Mouse (Mus musculus) brain, embryonic 18.5 days (tissue): Measurements from ENCODE around the gene Plrg1.

Experiments
- DNase-seq: peaks from one replicate; pipeline ENCODE4 v3.0.0-alpha.2; 2012; ENCODE audit warnings: low read depth, low spot score

The Plrg1 gene

DNA sequence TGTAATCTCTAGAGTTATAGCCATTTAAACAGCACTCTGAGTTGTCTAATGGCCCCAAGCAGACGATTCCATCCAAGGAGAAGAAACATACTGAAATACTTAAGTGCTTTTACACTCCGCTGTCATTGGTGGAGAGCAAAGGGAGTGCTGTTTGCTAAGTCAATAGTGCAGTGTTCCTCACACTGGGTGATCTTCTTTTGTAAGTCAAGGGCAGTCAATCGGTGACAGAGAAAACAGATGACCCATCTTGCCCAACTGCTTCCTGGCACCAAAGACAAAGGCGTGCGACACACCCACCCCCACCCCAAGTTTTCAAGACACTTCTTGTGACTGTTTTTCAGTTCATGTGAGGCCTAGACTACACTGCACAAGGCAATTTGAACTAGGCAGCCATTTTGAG, 3.2 kb upstream of the Plrg1 start:
- DNase-seq = no peak

DNA sequence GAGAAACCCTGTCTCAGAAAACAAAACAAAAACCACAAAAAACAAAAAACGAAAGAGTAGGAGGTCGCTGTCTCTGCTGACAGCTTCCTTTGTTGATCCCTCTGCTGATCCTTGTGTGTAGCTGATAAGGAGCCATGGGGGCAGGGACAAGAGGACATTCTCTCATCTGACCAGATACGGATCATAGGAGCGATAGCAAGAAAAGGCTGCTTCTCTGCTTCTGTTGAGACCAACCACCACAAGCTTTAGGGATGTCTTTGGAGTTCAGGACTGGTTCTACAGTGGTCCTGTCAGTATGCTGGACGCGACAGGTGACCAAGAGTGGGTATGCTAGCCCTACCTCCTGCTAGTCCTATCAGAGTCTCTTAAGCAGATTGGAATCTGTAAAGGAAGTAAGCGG, 2.2 kb upstream of the Plrg1 start:
- DNase-seq = no peak

DNA sequence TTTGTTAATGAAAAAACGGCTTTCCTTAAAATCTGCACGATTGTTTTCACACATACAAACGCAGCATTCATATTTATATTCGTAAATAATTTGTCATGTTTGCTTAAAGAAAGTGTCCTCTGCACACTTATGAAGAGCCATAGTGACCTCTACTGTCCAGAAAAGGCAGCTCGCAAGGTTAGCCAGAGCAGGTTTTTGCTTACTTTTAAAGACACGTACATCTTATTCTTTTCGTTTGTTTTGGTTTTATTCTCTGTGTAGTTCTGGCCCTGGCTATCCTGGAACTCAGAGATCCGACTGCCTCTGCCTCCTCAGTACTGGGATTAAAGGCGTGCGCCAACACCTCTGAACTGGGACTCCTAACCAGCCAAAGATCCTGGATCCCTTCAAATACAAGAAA, 1.6 kb upstream of the Plrg1 start:
- DNase-seq = peak; percentile 18

DNA sequence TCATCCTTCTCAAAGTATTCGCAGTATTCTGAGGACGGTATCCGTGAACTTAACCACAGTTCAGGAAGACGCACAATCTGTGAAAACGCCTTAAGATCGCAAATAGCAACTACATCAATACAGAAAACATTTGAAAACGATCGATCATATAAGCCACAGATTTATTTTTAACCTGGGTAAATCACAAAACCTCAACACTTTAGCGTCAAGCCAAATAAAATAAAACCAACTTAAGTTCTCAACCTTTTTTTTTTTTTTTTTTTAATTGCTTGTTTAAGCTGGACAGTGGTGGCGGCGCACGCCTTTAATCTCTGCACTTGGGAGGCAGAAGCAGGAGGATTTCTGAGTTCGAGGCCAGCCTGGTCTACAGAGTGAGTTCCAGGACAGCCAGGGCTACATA, 563 bp upstream of the Plrg1 start:
- no peak for DNase-seq

DNA sequence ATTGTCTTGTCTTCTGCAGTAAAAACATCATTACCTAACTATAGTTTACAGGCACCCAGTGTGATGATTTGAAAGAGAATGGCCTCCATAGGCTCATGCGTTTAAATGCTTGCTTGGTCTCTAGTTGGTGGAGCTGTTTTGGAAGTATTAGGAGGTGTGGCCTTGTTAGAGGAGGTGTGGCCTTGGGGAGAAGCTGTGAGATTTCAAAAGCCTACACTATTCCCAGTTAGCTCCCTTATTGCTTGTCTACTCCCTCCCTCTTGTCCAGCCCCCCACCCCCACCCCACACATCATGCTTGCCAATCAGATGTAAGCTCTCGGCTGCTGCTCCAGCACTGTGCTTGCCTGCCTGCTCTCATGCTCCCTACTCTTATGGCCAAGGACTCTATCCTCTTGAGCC, 1.7 kb downstream of the Plrg1 start:
- no peak for DNase-seq

DNA sequence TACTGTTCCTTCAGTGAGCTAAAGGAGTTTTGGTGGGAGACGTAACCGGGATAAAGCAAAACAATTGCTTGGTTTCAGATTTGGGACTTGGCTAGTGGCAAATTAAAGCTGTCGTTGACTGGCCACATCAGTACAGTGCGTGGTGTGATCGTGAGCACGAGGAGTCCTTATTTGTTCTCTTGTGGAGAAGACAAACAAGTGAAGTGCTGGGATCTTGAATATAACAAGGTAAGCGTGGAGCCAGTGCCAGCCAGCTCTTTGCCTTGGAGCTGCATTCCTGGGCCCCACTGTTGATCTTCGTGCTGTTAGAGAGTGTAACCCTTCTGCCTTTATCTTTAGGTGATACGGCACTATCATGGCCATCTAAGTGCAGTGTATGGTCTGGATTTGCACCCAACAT, 12.6 kb downstream of the Plrg1 start:
- no peak for DNase-seq

DNA sequence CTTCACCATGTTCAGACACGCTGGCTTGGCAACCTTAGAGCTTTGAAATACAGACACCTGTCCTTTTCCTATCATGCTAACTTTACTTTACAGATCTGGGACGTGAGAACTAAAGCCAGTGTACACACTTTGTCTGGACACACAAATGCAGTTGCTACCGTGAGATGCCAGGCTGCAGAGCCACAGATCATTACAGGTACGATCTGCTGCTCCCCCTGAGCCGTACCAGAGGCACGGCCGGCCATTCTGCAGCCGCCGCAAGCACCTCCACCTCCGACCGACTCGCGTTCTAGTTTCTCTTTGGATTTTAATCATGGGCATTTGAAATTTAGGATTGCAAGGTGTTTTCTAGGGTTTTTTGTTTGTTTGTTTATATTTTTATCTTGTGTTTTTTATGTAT, 13.5 kb downstream of the Plrg1 start:
- DNase-seq = no peak

DNA sequence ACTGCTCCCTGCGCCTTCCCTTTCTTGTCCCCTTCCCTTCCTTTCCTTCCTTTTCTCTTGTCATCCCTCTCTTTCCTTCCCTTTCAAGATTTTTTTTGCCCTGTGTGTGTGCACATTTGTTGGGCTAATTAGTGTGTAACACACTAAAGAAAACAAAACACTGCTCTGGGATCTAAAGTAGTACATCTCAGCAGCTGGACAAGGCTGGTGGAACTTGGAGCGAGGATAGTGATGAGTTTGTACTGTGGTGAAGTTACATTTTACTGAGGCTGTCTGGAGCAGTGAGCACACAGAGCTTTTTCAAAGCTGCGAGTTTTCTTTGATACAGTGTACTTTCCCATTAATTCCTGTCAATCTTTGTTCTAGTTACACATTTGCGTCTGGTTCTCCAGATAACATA, 14.9 kb downstream of the Plrg1 start:
- DNase-seq = no peak

DNA sequence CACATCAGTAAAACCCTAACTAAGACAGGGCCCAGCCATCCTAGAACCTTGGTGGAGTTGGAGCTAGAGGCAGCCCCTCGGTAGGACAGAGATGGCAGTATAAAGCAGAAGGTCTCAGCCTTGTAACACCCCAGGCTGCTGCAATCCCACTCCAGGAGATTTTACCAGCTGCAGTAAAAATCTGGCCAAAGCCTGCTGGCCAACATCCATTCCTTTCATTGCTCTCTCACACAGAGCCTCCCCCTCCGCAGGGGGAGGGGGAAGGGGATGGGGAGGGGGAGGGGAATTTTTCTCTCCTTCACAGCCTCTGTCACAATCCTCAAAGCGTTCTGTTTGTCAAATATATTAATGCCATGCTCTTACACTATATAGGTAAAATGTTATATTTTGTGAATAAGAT, 21.2 kb downstream of the Plrg1 start:
- DNase-seq = no peak

DNA sequence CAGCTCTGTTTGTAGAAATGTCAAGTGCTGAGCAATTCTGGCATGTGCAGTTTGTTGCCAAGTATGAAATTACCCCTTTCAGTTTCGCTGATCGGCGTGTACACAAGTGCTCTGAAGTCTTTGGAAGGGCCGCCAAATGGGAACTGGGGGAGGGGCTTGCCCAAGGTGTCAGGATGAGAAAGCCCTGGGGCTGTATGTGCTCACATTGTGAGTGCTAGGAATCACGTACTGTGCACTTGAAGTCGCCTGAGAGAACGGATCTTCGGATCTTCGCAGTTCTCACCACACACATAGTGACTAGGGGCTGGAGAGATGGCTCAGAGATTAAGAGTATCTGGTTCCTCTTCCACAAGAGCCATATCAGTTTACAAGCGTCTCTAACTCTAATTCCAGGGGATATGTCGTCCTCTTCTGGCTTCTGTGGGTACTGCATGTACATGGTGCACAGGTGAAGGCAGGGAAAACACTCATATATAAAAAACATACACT, 25.3 kb downstream of the Plrg1 start:
- DNase-seq = no peak

DNA sequence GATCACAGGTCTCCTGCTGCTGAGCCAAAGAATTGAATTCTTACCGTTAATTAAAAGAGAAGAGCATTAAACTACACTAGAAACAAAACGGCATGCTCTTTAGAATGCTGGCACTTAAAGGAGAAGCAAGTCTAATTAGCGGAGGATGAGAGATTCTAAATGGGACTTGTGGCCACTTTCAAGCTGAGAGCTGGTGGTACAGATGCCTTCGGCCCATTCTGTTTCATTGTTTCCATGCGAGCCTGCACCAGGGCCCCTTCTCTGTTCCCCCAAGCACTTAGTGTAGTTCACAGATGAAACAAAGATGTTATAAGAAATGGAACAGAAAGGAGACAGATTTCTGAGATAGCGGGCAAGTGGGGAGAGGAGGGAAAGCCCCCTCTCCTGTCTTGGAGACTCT, 42.3 kb downstream of the Plrg1 start:
- DNase-seq = no peak

DNA sequence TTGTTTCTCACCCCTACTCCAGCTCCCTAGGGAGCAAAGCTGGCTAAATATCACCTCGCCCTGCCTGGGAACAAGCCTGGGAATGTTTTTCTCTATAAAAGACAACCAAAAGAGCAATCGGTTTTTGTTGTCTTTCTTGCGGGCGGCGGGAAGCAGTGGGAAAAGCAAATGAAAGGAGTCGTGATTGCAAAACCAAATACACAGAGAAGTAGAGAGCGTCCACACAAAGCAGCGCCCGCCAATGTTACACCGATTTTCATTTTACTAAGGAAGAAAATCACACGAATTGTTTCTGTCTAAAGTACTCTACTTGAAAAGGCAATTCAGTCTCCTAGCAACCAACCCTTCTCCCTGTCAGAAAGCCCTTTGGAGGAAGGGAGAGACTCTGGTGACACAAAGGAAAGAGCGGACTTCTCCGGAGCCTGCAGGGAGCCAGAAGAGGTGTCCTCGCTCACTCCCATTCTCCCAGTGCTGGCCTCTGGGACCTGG, 43.3 kb downstream of the Plrg1 start:
- peak; percentile 60 for DNase-seq

DNA sequence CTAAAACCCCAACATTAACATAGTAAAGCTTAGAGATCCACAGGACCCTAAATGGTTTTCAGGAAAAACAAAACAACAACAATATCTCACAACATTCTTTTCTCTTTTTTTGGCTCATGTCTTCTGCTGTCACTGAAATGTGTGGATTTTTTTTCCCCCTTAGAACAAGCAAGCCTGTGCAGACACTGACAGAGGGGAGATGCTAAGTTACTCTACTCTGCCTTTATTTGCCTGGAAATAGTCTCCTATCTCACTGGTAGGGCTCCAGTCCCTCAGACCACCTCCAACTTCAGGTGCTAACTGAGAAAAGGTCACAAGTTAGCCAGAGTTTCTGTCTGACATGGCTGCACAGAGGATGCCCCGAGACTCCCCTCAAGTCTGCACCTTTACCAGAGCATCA, 43.8 kb downstream of the Plrg1 start:
- no peak for DNase-seq

DNA sequence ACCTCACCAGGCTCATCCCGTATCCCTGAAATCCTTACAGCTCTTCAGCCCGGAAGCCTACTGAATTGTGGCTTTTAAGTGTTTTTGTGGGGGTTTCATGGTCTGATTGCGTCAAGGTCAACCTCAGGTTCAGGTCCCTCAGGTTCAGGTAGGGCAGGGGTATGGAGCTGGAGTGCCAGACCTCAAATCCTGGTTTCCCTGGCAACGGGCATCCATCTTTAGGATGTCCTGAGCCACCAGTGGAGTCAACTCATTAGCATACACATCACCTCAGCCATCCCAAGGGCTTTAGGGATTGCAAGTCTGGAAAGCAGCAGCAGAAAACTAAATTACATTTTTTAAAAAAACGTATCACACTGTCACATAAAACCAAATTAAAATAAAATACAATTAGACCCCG, 44.3 kb downstream of the Plrg1 start:
- no peak for DNase-seq

DNA sequence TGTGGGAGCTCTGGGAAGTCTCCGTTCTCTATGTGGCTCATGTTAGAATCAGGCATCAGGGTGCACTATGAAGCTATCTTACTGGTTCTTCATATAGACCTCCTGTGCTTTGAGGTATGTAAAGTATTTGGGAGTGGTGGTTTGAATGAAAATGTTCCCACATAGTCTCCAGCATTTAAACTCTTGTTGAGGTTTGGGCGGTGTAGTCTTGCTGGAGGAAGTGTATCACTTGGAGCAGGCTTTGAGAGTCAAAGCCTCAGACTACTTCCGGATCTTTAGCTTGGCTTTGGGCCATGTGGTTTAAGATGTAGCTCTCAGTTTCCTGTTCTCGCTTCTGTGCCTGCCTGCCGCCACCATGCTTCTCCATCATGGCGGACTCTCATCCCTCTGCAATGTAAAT, 47.0 kb downstream of the Plrg1 start:
- no peak for DNase-seq

DNA sequence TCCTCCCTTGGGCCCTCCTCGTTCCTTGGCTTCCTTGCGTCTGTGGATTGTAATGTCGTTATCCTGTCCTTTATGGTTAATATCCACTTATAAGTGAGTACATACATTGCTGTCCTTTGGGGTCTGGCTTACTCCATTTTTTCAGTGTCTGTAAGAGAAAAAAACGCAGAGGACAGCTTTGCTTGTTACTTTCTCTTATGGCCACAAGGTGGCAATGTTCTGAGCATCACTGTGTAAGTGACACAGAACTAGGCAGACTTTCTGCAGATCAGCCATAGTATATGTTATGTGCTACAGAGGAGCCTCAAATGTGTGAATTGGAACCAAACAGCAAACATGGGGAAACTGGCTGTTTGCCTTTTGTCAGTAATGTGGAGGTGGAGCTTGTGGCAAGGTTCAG, 54.8 kb downstream of the Plrg1 start:
- DNase-seq = no peak

DNA sequence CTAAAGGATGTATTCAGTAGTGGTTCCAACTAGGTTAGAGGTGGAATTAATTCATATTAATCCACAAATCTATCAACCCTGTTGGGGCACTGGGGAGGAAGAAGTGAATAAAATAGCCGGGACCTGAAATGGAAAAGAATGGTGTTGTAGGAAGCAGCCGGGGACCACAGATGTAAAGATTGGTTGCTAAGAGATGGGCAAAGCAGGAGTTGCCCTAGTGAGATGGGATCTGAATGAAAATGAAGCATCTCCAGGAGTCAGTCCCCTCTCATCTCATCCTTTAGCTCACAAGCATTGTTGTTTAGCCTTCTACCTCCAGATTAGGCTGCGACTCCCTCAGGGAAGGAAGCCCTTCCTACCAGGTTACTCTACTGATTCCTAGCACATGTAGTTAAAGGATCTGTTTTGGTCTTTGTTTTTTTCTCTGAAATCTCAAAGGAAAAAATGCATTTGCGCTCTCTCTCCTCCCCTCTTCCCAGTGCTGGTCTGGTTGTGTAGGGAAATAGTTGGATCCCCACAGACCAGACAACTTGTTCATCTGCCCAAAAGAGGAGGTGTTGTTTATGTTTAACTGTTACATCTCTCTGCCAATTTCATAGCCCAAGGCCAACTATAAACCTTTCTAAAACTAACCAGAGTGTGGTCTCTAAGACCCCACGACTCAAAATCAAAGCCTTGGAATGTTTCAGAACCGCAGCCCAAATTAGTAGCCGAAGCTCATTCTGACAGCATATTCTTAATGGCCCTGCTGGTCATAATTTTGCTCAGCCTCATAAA, 56.4 kb downstream of the Plrg1 start:
- DNase-seq = no peak

DNA sequence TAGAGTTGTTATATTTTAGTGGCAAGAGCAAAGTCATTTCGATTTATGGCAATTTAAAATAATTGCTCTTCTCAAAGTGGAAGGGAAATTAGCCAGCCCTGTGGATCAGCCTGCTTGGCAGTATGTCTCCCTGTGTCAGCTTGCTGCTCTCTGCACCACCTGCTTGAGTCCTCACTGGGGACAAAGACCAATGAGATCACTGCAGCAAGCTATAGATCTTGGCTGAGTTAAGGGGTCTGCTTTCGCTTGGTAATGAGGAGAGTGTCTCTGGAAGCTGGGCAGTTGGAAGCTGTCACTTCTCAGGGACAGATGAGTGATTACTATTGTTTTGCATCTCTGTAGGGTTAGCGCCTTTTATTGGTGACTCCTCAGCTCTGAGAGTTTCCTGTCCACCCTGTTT, 57.5 kb downstream of the Plrg1 start:
- no peak for DNase-seq

DNA sequence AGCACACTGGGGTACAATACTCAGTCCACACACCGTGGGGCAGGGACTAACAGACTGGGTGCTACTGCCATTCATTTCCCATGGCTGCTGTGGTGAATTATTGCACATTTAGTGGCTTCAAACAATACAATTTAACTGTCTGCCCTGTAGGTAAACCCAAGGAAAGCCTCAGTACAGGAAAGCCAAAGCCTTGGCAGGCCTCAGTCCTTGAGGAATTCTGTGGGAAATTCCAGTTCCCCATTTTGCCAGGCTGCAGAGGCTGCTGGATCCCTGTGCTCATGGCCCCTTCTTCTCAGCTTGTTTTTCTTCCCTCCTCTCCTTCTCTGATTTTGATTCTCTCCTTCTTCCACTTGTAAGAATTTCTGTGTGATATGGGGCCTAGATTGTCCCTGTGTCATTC, 59.6 kb downstream of the Plrg1 start:
- no peak for DNase-seq

DNA sequence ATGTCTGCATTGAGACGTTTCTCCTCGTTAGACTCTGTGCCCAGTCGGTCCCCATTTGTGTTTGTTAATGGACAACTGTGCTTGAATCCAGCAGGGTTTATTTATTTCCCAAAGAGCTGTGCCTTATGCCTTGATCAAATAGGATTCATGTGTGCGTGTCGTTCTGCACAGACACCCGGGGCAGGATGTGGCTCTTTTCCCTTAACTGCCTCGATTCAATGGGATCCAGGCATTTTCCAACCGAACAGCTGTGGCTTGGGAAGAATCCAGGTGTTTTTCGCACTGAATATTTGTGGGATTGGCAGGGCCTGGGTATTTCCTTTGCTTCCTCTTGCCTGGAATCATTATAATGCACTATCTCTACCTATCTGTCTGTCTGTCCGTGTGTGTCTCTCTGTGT, 62.3 kb downstream of the Plrg1 start:
- no peak for DNase-seq
